Mouse (Mus musculus) heart, postnatal 0 days (tissue): ENCODE measurements around the gene Snx29. TPM values are rescaled to one million over a fixed set of nuclear protein-coding genes. Genes with fewer than 3 reads are reported as not detected.

ENCODE experiments used
- ATAC-seq: fragments of 200-750 bp; cut with Nextera tagmentation; 2 replicates; pipeline ENCODE4 v1.8.0; 2017; ENCODE audit warnings: low read depth, moderate number of reproducible peaks, moderate library complexity; ENCODE audit not compliant: insufficient read depth
- DNase-seq: peaks from one replicate; pipeline ENCODE4 v3.0.0-alpha.2; 2016; ENCODE audit warnings: low spot score
- H3K27ac ChIP-seq: fragments of 300-500 bp; sonication (generic); 2 replicates; pipeline ENCODE4 v1.5.1; 2014; ENCODE audit warnings: low read depth, mild to moderate bottlenecking
- H3K27me3 ChIP-seq: fragments of 300-500 bp; sonication (generic); 2 replicates; pipeline ENCODE4 v1.6.1; 2014; ENCODE audit warnings: low read length, mixed read lengths; ENCODE audit not compliant: control insufficient read depth, insufficient read depth
- H3K36me3 ChIP-seq: fragments of 300-500 bp; sonication (generic); replicated peaks from 2 replicates; pipeline ENCODE4 v1.6.1; 2014; ENCODE audit warnings: low read length, mixed read lengths; ENCODE audit not compliant: control insufficient read depth, insufficient read depth
- H3K4me1 ChIP-seq: fragments of 300-500 bp; sonication (generic); 2 replicates; pipeline ENCODE4 v1.6.1; 2014; ENCODE audit warnings: antibody characterized with exemption; ENCODE audit not compliant: control insufficient read depth, insufficient read depth
- H3K4me2 ChIP-seq: fragments of 300-500 bp; sonication (generic); 2 replicates; pipeline ENCODE4 v1.6.1; 2014; ENCODE audit warnings: low read depth, mild to moderate bottlenecking, low read length, moderate library complexity
- H3K4me3 ChIP-seq: fragments of 300-500 bp; sonication (generic); 2 replicates; pipeline ENCODE4 v1.5.1; 2014; ENCODE audit warnings: low read depth, low read length
- H3K9ac ChIP-seq: fragments of 300-500 bp; sonication (generic); replicated peaks from 2 replicates; pipeline ENCODE4 v1.6.1; 2014; ENCODE audit warnings: low read depth, low read length, mixed read lengths
- H3K9me3 ChIP-seq: fragments of 300-500 bp; sonication (generic); replicated peaks from 2 replicates; pipeline ENCODE4 v1.6.1; 2016; ENCODE audit warnings: low read length; ENCODE audit not compliant: control insufficient read depth
- CTCF ChIP-seq: IDR thresholded peaks from 2 replicates; pipeline ENCODE4 v1.5.1; 2016; ENCODE audit warnings: antibody characterized with exemption, control low read depth, low read depth
- EP300 ChIP-seq: IDR thresholded peaks from 2 replicates; pipeline ENCODE4 v1.6.1; 2016; ENCODE audit warnings: antibody characterized with exemption, low read depth
- WGBS: fragments of 180-500 bp; shearing (Covaris S2); extraction: QIAGEN DNeasy Blood & Tissue Kit; methylation state at CpG from one replicate; pipeline ENCODE4 v1.1.7; 2014; 5-methylcytosine and 5-hydroxymethylcytosine counted together
- polyA plus RNA-seq: library from polyadenylated mRNA; unstranded; fragments of >200 nt; fragmentation: Nextera tagmentation; extraction: Ambion mirVana; gene quantifications from 2 replicates; pipeline ENCODE4 v1.2.1, GENCODE M21; 2015
- total RNA-seq: library from RNA; depleted of rRNA; stranded (reverse); fragments of >200 nt; gene quantifications from 2 replicates; pipeline ENCODE4 v1.2.3, GENCODE M21; 2014; ENCODE audit warnings: low replicate concordance

The Snx29 gene
- total and polyA plus RNA-seq, 2 experiments from 2014 or later: 3.1 to 3.9 TPM

DNA sequence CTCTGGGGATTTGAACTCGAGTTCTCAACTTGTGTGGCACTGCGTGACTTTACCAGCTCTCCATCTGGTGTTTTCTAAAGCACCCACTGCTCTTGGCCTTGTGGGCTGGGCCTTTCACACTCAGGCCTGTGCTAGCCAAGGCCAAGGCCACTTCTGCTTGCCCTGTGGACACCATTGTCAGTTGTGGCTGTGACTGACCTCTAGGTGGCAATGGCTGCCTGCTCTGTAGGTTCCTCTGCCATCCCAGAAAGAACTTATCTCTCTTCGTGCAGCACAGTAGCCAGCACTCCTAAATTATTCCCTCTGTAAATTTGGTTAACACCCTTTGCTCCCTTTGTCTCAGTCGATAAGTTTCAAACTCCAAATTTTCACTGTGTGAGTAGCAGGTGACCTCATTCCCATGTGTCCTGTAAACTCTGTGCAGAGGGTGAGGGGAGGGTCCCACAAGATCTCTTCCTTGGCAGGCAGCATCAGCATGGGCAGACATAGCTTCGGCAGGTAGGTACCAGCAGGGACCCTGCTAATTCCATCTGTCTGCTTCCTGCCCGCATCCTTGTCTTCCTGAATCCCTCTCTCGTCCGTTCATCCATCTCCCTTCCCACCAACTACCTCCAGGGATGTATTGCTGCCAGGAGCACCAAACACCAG is 375.1 kb downstream of the Snx29 start:
- H3K27ac ChIP-seq: no peak overlapping the region
- DNase-seq (peak; percentile 57), ATAC-seq (peak; percentile 75)
- no peak overlapping the region for H3K9ac ChIP-seq
- H3K36me3 ChIP-seq: no peaks in the 10 kb centered on the region
- H3K4me3 ChIP-seq: no peak overlapping the region
- H3K4me2 ChIP-seq: no peak overlapping the region
- H3K9me3 ChIP-seq: no peaks in the 10 kb centered on the region
- no peaks in the 10 kb centered on the region for H3K4me1 ChIP-seq
- TF ChIP-seq CTCF: peak; percentile 84
- no peak for TF ChIP-seq EP300
- H3K27me3 ChIP-seq: no peaks in the 10 kb centered on the region
- 60% methylated on average over 8 of the region's 8 CpGs for WGBS

DNA sequence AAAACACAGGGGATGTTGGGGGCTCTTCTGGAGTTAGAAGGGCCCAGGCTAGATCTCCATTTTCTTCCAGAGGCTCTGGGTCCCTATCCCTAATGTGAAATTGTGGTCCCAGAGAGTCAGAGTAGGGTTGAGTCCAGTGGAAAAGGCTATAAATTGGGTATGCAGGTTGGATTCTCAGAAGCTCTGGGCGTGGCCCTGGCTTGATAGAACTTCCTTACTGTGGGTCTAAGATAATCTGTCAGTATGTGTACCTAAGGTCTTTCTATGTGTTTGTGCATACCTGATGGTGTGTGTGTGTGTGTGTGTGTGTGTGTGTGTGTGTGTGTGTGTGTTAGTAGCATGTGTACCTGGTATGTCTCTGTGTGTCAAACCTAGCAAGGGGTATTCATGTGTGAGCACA is 378.9 kb downstream of the Snx29 start:
- no peak for DNase-seq
- Histone ChIP-seq H3K9ac (no peak overlapping the region), H3K27me3 (no peaks in the 10 kb centered on the region), H3K36me3 (no peaks in the 10 kb centered on the region), H3K4me1 (no peaks in the 10 kb centered on the region), H3K4me3 (no peak overlapping the region), H3K4me2 (no peak overlapping the region), H3K27ac (no peak overlapping the region), H3K9me3 (no peaks in the 10 kb centered on the region)
- ATAC-seq: no peak
- 83% methylated on average over 1 of the region's 1 CpGs for WGBS
- no peak for TF ChIP-seq CTCF
- no peak for TF ChIP-seq EP300

DNA sequence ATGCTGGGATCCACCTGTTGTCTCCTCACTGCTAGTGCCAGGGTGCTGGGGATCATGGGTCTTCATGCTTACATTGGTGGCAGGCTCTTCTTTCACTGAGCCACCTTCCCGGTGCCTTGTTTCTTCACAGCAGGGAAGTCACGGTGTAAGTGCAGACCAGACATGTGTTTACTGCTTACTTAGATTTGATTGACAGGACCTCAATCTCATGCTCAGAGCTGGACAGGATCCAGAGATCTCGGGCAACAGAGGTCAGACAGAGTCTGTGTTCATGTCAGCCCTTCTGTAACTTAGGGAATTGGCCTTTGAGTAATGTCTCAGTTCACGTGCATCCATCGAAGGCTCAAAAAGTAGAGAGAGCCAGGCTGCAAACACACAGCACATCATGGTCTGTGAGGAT is 381.4 kb downstream of the Snx29 start:
- H3K27ac ChIP-seq: no peak overlapping the region
- 35% methylated on average over 5 of the region's 5 CpGs for WGBS
- no peak for TF ChIP-seq CTCF
- TF ChIP-seq EP300: no peak
- H3K4me2 ChIP-seq: no peak overlapping the region
- H3K9ac ChIP-seq: no peak overlapping the region
- H3K4me3 ChIP-seq: no peak overlapping the region
- H3K9me3 ChIP-seq: no peaks in the 10 kb centered on the region
- no peak for ATAC-seq
- H3K27me3 ChIP-seq: no peaks in the 10 kb centered on the region
- no peaks in the 10 kb centered on the region for H3K4me1 ChIP-seq
- no peaks in the 10 kb centered on the region for H3K36me3 ChIP-seq
- no peak for DNase-seq

DNA sequence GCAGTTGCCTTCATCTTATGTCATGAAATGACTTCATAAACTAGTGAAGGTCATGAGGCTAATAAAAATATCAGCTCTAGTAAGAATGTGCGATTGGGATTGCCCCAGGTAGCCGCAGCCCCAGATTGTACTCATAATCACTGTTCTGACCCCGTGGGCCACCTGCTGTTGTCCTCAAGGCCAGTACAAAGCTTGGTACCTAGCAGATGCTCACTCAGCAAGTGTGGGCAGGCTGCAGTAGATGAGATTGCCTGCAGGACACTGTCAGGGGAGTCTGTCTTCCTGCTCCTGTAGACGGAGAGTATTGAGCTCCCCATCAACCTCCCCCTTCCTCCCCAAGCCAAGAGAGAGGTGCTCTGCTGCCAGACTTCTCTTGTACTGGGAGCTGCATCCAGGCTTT is 382.7 kb downstream of the Snx29 start:
- H3K36me3 ChIP-seq: no peaks in the 10 kb centered on the region
- TF ChIP-seq EP300 (no peak), CTCF (no peak)

DNA sequence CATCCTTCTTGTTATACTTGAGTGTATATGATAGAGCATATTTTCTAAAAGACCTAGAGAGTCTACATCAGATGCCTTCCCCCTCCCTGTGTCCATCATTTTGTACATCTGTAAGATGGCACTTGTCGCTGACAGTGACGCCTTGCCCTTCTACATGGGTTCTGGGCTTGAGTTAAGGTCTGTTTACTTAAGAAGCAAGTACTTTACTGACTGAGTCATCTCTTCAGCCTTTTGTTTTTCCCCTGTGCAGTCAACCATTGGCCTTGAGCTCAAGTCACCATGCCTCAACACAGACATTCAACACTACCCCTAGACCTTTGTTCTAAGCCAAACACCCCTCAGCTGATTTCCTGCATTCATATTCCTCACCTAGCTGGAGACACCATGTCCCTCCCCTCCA is 385.4 kb downstream of the Snx29 start:
- Histone ChIP-seq H3K4me1 (0 out of 2 replicates have a peak, but pooled peaks cover 9% of the 10 kb centered on the region), H3K4me2 (no peak overlapping the region), H3K36me3 (no peaks in the 10 kb centered on the region), H3K9me3 (no peaks in the 10 kb centered on the region), H3K27me3 (no peaks in the 10 kb centered on the region), H3K4me3 (no peak overlapping the region), H3K9ac (no peak overlapping the region), H3K27ac (no peak overlapping the region)
- 97% methylated on average over 2 of the region's 2 CpGs for WGBS
- no peak for ATAC-seq
- no peak for DNase-seq
- no peak for TF ChIP-seq EP300
- TF ChIP-seq CTCF: no peak

More for the DNA sequence above, 382.7 kb downstream of the Snx29 start:
- ATAC-seq (no peak), DNase-seq (no peak)
- H3K4me1 ChIP-seq: 0 out of 2 replicates have a peak, but pooled peaks cover 9% of the 10 kb centered on the region
- no peak overlapping the region for H3K4me3 ChIP-seq
- no peak overlapping the region for H3K27ac ChIP-seq
- no peaks in the 10 kb centered on the region for H3K27me3 ChIP-seq
- WGBS: 67% methylated on average over 4 of the region's 4 CpGs
- no peak overlapping the region for H3K9ac ChIP-seq
- no peaks in the 10 kb centered on the region for H3K9me3 ChIP-seq
- no peak overlapping the region for H3K4me2 ChIP-seq

DNA sequence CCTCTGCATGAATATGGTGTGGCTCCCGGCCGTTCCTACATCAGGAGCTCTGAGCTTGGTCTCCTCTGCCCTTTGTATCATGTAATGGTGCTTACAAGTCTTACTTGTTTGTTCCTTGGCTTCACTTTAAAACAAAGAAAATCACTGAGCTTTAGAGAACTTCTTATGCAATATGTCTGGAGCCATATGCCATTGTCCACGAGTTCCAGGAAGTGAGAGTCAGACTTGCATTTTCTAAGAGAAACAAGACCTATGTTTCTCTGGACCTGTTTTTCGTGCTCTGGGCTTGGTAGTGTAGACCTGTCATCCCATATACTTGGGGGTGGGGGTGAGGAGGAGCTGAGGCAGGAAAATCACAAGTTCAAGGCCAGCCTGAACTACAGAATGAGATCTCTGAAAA is 386.7 kb downstream of the Snx29 start:
- no peak overlapping the region for H3K4me2 ChIP-seq
- H3K4me1 ChIP-seq: 0 out of 2 replicates have a peak, but pooled peaks cover 9% of the 10 kb centered on the region
- ATAC-seq (no peak), DNase-seq (no peak)
- no peaks in the 10 kb centered on the region for H3K27me3 ChIP-seq
- no peak overlapping the region for H3K4me3 ChIP-seq
- H3K9me3 ChIP-seq: no peaks in the 10 kb centered on the region
- H3K36me3 ChIP-seq: no peaks in the 10 kb centered on the region
- TF ChIP-seq CTCF: no peak
- no peak for TF ChIP-seq EP300
- WGBS: 84% methylated on average over 4 of the region's 4 CpGs
- H3K9ac ChIP-seq: no peak overlapping the region
- no peak overlapping the region for H3K27ac ChIP-seq
